Mouse (Mus musculus) urinary bladder, postnatal 36 days (tissue): ENCODE data around the gene Sorbs2.

Experiments
- DNase-seq, 2 experiments: peaks; one replicate each; pipeline ENCODE4 v3.0.0; 2022; ENCODE audit warnings: low spot score in 2 of 2, mixed read lengths in 1 of 2

Sorbs2 gene

GRCm38 (mm10) chr8:45755972-45756371 lies 248.4 kb downstream of the Sorbs2 start:
- DNase-seq: no peak

- no peak for DNase-seq
These were observed 253.0 kb downstream of the Sorbs2 start for GRCm38 (mm10) chr8:45760622-45761021.

GRCm38 (mm10) chr8:45761053-45761452 lies 253.5 kb downstream of the Sorbs2 start:
- no peak for DNase-seq

GRCm38 (mm10) chr8:45762982-45763689 lies 255.5 kb downstream of the Sorbs2 start:
- DNase-seq: no peak

- peak in 1 of 2 experiments; percentile 14 for DNase-seq
These were observed 256.2 kb downstream of the Sorbs2 start for GRCm38 (mm10) chr8:45763690-45764342.

GRCm38 (mm10) chr8:45766138-45766537 lies 258.6 kb downstream of the Sorbs2 start:
- DNase-seq: no peak

- no peak for DNase-seq
These were observed 267.3 kb downstream of the Sorbs2 start for GRCm38 (mm10) chr8:45774841-45775240.

- DNase-seq: no peak
These were observed 267.9 kb downstream of the Sorbs2 start for GRCm38 (mm10) chr8:45775481-45775880.

GRCm38 (mm10) chr8:45776366-45776765 lies 268.8 kb downstream of the Sorbs2 start:
- DNase-seq: no peak

GRCm38 (mm10) chr8:45776977-45777376 lies 269.4 kb downstream of the Sorbs2 start:
- DNase-seq: no peak

- DNase-seq: no peak
These were observed 273.0 kb downstream of the Sorbs2 start for GRCm38 (mm10) chr8:45780585-45780984.

- no peak for DNase-seq
These were observed 281.0 kb downstream of the Sorbs2 start for GRCm38 (mm10) chr8:45788610-45789009.

GRCm38 (mm10) chr8:45794847-45795246 lies 287.3 kb downstream of the Sorbs2 start:
- no peak for DNase-seq

GRCm38 (mm10) chr8:45796331-45796740 lies 288.7 kb downstream of the Sorbs2 start:
- peak; percentile 25 to 29 for DNase-seq

- DNase-seq: no peak
These were observed 291.9 kb downstream of the Sorbs2 start for GRCm38 (mm10) chr8:45799517-45799916.

- no peak for DNase-seq
These were observed 301.0 kb downstream of the Sorbs2 start for GRCm38 (mm10) chr8:45808597-45808996.

GRCm38 (mm10) chr8:45816765-45817426 lies 309.3 kb downstream of the Sorbs2 start:
- peak; percentile 17 to 38 for DNase-seq

GRCm38 (mm10) chr8:45821650-45822049 lies 314.1 kb downstream of the Sorbs2 start:
- no peak for DNase-seq

GRCm38 (mm10) chr8:45829985-45830548 lies 322.5 kb downstream of the Sorbs2 start:
- no peak for DNase-seq

- DNase-seq: no peak
These were observed 326.3 kb downstream of the Sorbs2 start for GRCm38 (mm10) chr8:45833896-45834295.

- no peak for DNase-seq
These were observed 335.7 kb downstream of the Sorbs2 start for GRCm38 (mm10) chr8:45843306-45843705.

GRCm38 (mm10) chr8:45844097-45844885 lies 336.7 kb downstream of the Sorbs2 start:
- DNase-seq: no peak
